Mouse (Mus musculus) T-cell, adult 66 days (primary cell): Measurements from ENCODE around the gene Olfr1506. TPM values are rescaled to one million over a fixed set of nuclear protein-coding genes. Genes with fewer than 3 reads are reported as not detected.

ENCODE experiments used
- total RNA-seq, 2 experiments: library from RNA; stranded (reverse); gene quantifications; 3 replicates in 1 of 2; 4 replicates in 1 of 2; pipeline ENCODE4 v1.2.4; 2023

Gene Olfr1506
- total RNA-seq, result under 1 TPM; 0.30 to 0.50 TPM

GRCm38 (mm10) chr2:90224393-90224792 is at the start of gene Olfr1506:
Gene Olfr1506, minus strand, starts transcription at chr2:90224493.

GRCm38 (mm10) chr2:90270932-90271331 is 46.6 kb upstream of the Olfr1506 start, which contains the start of gene Olfr1271:
Gene Olfr1271, minus strand, starts transcription at chr2:90271032.

GRCm38 (mm10) chr2:90257492-90257891 is 33.2 kb upstream of the Olfr1506 start, which contains the start of gene Olfr142:
Gene Olfr142, minus strand, starts transcription at chr2:90257592.

Other genes starting within 250 kb of the Olfr1506 start
- not detected for gene Olfr1261, start 233.3 kb downstream of the Olfr1506 start, total RNA-seq
- not detected for gene Olfr1262, start 224.3 kb downstream of the Olfr1506 start, total RNA-seq
- not detected for gene Olfr1263, start 212.4 kb downstream of the Olfr1506 start, total RNA-seq
- gene Olfr1264, start 198.9 kb downstream of the Olfr1506 start, total RNA-seq, result not detected
- gene Olfr1265, start 189.2 kb downstream of the Olfr1506 start, total RNA-seq, result not detected
- not detected for gene Olfr140, start 160.9 kb downstream of the Olfr1506 start, total RNA-seq
- gene Olfr1269, start 103.1 kb downstream of the Olfr1506 start, total RNA-seq, result not detected
- not detected for gene Olfr32, start 82.2 kb downstream of the Olfr1506 start, total RNA-seq
- not detected for gene Olfr1270, start 71.4 kb downstream of the Olfr1506 start, total RNA-seq
- gene Olfr142, start 33.1 kb upstream of the Olfr1506 start, total RNA-seq, result not detected
- not detected for gene Olfr1271, start 46.5 kb upstream of the Olfr1506 start, total RNA-seq
- not detected for gene Olfr1272, start 68.3 kb upstream of the Olfr1506 start, total RNA-seq
- not detected for gene Gm13769, start 97.7 kb upstream of the Olfr1506 start, total RNA-seq
- gene Olfr1274-ps, start 174.2 kb upstream of the Olfr1506 start, total RNA-seq, result not detected